Mouse (Mus musculus) adipocyte (in vitro differentiated cells): ENCODE measurements around the gene Chga.

Experiments used
- DNase-seq: peaks from one replicate; pipeline ENCODE4 v3.0.0-alpha.2; 2016; ENCODE audit warnings: low spot score

Chga gene

DNA sequence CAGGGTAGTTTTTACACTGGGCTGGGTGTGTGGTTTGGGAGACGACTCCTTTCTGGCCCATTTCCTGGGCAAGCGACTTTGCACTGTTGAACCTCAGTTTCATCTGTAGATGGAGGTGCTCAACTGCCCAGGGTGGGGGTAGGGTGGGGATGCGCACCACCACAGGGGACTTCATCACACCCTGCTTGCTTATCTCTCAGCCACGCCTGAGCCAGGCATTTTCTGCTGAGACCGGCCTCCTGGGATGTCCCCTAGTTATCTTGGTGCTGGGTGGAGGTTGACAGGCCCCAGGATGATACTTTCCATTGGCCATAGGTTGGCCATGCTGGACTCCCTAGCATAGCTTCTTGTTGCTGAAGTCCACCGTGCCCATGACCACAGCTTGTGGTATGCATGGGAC lies 10.3 kb downstream of the Chga start:
- no peak for DNase-seq

GRCm38 (mm10) chr12:102566951-102567350 lies 12.2 kb downstream of the Chga start:
- no peak for DNase-seq

- no peak for DNase-seq
Measured at GRCm38 (mm10) chr12:102568219-102568618, 13.4 kb downstream of the Chga start.

DNA sequence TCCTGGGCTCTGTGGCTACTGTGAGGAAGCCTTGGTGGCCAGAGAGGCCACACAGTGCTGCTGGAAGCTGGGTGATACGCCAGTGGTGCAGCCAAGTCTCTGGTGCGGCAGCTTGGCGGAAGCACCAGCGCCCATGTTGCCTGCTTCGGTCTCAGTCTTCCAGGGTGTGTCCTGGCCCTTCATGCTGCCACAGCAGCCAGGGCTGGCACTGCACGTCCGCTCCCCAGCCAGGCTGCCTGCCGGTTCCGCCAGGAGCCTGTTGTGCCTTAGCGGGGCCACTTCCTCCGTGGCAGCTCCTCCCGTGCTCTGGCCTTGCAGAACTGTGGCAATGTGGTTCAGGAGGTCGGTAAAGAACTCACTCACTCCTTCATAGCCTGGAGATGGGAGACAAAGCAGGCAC lies 15.3 kb downstream of the Chga start:
- DNase-seq = no peak

- peak; percentile 8 for DNase-seq
Measured at GRCm38 (mm10) chr12:102570734-102571133, 16.0 kb downstream of the Chga start.

- DNase-seq = no peak
Measured at GRCm38 (mm10) chr12:102571666-102572065, 16.9 kb downstream of the Chga start.

DNA sequence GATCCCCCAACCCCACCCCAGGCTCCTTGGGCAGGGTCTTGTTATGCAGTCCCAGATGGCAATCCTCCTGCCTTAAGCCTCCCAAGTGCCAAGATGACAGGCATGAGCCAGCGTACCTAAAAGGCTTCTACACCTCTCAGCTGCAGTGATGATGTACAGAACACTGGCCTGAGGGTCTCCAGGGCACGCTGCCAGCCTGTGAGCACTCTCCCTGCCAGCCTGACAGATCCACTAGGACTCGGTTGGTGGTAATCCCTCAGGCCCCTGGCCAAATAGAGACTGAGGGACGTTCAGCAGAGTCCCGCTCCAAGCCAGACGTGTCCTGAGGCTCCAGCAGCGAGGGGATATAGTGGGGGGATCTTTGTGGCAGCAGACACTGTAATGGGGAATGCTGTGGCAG lies 18.3 kb downstream of the Chga start:
- DNase-seq = no peak

DNA sequence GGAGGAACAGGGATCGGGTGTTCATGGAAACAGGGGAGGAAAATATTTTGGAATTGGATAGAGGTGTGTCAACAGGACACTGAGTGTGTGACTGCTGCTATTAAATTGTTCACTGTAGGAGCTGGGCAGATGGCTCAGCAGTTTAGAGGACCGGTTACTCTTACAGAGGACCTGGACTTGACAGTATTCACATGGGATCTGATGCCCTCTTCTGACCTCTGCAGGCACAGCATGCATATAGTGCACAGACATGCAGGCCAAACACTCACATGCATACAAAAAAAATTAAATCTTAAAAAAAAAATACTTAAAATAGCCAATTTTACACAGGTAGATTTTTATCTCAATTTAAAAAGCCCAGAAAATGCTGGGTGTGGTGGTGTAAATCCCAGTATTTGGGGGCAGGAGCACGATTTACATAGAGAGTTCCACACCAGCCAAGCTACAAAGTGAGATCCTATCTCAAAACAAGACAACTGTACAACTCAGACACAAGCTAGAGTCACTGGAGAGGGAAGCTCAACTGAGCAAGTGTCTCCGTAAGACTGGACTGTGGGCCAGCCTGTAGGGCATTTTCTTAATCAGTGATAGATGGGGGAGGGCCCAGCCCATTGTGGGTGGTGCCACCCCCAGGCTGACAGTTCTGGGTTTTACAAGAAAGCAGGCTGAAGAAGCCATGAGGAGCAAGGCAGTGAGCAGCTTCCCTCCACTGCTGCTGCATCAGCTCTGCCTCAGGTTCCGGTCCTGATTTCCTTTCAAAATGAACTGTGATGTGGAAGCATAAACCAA lies 21.0 kb downstream of the Chga start:
- DNase-seq = no peak

DNA sequence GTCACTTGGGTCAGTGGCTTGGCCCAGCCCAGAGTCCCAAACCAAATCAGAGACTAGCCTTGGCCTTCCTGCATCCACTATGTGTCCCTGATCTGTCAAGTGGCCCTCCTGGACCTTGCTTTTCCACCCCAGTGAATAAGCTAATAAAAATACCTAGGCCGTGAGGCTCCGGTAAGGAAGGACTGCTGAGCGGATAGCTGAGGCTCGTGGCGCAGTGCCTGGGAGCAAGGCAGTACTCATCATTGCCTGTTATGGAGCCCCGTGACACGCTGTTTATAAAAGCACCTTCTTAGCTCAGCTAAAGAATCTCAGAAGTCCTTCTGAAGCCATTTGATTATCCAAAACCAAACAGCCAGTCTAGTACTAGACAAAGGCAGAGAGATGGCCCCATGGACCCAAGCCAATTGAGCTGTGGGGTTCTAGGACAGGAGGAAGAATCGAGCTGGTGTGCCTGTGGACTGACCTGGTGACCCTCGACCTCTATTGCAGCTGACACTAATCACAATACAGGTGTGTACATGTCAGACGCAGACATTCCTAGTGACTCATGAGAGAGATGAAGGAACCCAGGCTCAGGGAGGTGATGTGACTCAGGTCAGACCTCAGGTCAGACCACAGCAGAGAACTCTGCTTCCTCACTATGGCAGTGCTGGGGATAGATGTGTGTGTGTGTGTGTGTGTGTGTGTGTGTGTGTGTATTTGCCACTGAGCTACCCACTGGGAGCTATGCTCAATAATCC lies 22.1 kb downstream of the Chga start:
- DNase-seq = no peak

GRCm38 (mm10) chr12:102579041-102579440 lies 24.3 kb downstream of the Chga start:
- DNase-seq = peak; percentile 74

DNA sequence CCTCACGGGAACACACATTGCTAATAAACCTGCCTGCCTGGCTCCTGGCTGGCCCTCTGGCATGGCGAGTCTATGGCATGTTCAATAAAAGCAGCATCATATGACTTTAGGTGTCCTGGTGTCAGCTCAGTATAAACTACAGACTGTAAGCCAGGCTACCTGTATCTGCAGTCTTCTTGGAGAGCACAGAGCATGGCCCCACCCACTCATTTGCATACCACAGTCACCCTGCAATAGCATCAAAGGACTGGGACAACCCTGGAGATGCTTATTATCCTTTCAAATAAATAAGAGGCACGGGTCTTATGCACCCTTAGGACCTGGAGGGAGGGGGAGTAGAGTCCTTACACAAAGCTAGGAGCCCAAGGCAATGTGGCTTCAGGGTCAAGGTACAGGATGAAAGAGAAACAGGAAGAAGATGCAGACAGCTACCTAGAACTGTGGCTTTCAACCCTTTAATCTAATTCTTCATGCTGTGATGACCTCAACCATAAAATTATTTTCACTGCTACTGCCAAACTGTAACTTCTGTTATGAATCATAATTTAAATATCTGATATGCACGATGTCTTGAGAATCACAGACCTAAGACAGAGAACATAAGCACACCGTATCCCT lies 26.9 kb downstream of the Chga start:
- DNase-seq = no peak

DNA sequence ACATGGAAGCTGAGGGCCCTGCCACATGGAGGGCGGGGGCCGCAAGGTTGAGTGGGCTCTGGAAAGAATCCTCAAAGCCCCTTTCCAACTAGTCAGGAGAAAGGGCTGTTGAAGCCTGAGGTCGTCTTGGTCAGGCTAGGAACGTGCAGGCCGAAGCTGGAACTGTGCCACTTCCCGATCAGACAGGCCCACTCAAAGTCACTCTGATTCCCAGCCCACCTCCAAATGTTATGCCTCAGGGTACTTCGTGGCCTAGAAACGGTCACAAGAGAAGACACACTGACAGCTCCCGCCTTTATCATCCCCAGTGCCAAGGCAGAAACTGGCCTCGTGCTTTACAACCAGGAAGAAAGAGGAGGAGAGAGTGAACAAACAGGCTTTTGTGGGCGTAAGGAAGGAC lies 27.7 kb downstream of the Chga start:
- no peak for DNase-seq

GRCm38 (mm10) chr12:102585390-102585789 lies 30.6 kb downstream of the Chga start:
- DNase-seq = no peak

GRCm38 (mm10) chr12:102586286-102586881 lies 31.6 kb downstream of the Chga start:
- DNase-seq = no peak

DNA sequence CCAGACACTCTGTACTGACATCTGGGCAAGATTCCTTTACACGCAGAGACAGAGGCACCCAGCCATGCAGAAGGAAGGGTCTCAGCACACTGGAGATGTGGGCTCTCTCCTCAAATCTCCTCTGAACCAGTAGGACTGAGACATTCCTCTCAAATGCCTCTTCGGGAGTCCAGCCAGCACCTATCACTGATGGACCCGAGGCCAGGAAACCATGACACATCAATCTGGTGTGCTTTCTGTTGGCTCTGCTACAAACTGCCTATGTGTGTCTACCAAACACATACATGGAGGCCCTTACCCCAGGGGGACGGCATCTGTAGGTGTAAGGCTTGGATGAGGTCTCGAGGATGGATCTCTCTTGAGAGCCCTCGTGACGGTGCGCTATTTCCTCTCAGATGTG lies 32.3 kb downstream of the Chga start:
- no peak for DNase-seq

DNA sequence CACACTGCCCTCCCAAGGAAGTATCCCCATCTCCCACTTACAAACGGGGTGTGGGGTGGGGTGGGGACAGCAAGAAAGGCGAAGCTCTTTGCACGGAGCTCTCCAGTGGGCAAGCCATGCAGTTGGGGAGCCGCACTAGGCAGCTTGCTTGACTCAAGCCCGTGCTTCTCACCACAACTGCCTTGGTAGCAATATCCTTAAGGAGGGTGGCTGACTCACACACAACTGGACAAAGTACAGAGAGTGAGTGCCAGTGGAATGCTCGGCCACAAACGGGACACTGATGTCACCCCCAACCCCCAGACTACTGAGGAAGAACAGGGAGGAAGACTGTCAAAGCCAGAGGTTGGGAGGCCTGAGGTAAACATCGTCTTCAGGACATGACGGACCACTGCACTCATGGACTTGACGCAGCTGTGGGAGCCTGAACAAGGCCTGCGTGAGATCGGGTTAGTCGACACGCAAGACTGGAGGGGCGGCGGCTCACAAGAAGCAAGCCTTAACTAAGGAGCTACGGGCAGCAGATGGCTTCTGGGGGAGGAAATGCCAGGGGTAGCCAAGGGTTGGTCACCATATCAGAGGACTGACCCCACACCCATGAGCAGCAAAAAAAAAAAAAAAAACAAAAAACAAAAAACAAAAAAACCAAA lies 36.1 kb downstream of the Chga start:
- DNase-seq = no peak

GRCm38 (mm10) chr12:102593699-102594098 lies 38.9 kb downstream of the Chga start:
- no peak for DNase-seq

GRCm38 (mm10) chr12:102594627-102595026 lies 39.9 kb downstream of the Chga start:
- no peak for DNase-seq

DNA sequence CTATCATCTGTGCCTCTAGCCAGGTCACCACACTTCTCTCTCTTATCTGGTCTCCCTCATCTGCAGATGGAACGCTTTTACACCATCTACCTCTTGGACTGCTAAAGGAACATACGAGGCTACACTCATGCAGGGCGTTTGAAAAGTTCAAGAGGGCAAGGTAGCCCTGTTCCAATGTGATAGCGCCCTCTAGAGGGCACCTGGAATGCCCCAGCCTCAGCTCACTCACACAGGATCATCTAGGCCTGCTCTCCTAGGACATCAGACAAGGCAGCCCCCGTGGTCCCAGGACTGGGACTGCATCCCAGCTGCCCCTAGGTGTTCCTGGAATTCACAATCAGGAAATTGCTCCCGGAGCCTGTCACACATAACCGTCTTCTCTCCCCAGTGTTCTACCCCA lies 41.6 kb downstream of the Chga start:
- no peak for DNase-seq

- DNase-seq = no peak
Measured at GRCm38 (mm10) chr12:102597466-102597865, 42.7 kb downstream of the Chga start.

- no peak for DNase-seq
Measured at GRCm38 (mm10) chr12:102598535-102598934, 43.8 kb downstream of the Chga start.

GRCm38 (mm10) chr12:102599801-102600200 lies 45.0 kb downstream of the Chga start:
- no peak for DNase-seq
